Mouse (Mus musculus): ENCODE data around the gene Rcc1. TPM values are rescaled to one million over a fixed set of nuclear protein-coding genes. Genes with fewer than 3 reads are reported as not detected.

Gene Rcc1
- polyA plus RNA-seq (2017; shearing (Covaris generic)): 16.0 TPM

DNA sequence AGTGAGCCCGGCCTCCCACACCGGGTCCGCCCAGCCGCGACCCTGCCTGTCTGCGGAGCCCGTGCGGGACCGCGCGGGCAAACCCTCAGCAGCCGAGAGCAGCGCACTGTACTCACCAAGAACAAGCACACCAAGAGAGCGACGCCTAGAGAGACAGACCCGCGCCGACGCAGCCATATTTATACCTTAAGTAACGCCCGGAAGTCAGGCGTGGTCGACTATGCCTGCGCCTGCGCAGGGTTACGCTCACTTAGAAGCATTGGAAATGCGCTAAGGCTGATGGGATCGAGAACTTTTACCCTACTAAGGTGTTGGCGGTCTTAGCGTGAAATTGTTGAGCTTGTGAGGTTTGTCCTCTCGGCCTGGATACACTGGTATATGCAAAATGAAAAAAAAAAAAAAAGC, at the start of gene Rcc1:
Gene Rcc1, minus strand, starts transcription at position 125 of the 405 bp plus-strand sequence.

DNA sequence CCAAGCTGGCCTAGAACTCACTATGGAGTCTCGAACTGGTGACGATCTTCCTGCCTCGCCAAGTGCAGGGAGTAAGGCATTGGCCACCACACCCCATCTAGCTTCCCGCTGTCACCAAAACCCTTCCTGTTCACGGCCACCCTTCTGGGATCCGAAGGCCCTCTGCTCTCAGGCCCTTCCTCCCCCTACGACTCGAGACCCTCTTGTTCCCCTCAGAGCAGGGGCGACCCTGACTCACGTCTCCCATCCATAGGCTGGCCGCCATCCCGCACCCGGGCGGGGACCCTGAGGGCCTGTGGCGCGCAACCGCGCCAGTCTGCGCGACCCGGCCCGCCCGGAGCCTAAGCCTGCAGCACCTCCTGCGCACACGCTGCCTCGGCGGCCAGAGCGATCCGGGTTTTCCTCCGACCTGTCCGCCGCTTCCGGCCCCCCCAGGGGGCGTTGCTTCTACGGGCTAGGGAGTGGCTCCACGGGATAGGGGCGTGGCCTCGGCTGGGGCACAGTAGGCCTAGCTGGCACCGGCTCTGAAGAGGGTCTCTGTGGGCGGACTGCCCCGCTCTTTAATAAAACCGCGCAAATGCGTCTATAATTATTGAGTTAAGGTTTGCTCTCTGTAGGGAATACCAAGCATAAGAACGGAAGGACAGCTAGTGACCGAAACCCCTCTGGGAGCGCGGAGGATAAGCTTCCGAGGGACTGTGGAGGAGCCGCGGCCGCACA, 24.1 kb downstream of the Rcc1 start, which contains the start of gene Trnau1ap:
Gene Trnau1ap, minus strand, starts transcription at position 424 of the 720 bp plus-strand sequence.

GRCm38 (mm10) chr4:132302939-132303479, 50.4 kb downstream of the Rcc1 start, which contains the start of gene Rab42:
Gene Rab42 (minus strand): TSS chr4:132303385.

Other genes starting within 250 kb of the Rcc1 start
- not detected for gene Oprd1, start 209.1 kb downstream of the Rcc1 start, polyA plus RNA-seq (2017; shearing (Covaris generic))
- gene Ythdf2, start 141.3 kb downstream of the Rcc1 start, polyA plus RNA-seq (2017; shearing (Covaris generic)): 91.9 TPM
- 4.7 TPM for gene Gmeb1, start 92.0 kb downstream of the Rcc1 start, polyA plus RNA-seq (2017; shearing (Covaris generic))
- 44.0 TPM for gene Taf12, start 79.2 kb downstream of the Rcc1 start, polyA plus RNA-seq (2017; shearing (Covaris generic))
- gene Rab42, start 50.2 kb downstream of the Rcc1 start, polyA plus RNA-seq (2017; shearing (Covaris generic)): not detected
- 54.2 TPM for gene Trnau1ap, start 24.1 kb downstream of the Rcc1 start, polyA plus RNA-seq (2017; shearing (Covaris generic))
- 4.2 TPM for gene Phactr4, start 68.9 kb upstream of the Rcc1 start, polyA plus RNA-seq (2017; shearing (Covaris generic))
- 8.8 TPM for gene Med18, start 110.3 kb upstream of the Rcc1 start, polyA plus RNA-seq (2017; shearing (Covaris generic))
- gene Sesn2, start 156.9 kb upstream of the Rcc1 start, polyA plus RNA-seq (2017; shearing (Covaris generic)): 9.7 TPM
- gene Atpif1, start 180.1 kb upstream of the Rcc1 start, polyA plus RNA-seq (2017; shearing (Covaris generic)): 85.5 TPM
- 198 TPM for gene Dnajc8, start 181.9 kb upstream of the Rcc1 start, polyA plus RNA-seq (2017; shearing (Covaris generic))
- gene Ptafr, start 210.5 kb upstream of the Rcc1 start, polyA plus RNA-seq (2017; shearing (Covaris generic)): 0.20 TPM

All from effector memory CD4-positive, alpha-beta T cell, adult 5 months (primary cell).